Mouse (Mus musculus) thymus, postnatal 14 days (tissue): Measurements from ENCODE around the gene 4930435E12Rik.
A peak's percentile ranks its signal among the peaks of the same experiment; 100 is the strongest.
"Not testable (repeated sequence)": the region's sequence is repeated elsewhere in the genome, so short reads cannot be mapped to it uniquely, and the experiment has no call there.

Experiments used
- DNase-seq: peaks from one replicate; pipeline ENCODE4 v3.0.0; 2021

Gene 4930435E12Rik

GRCm38 (mm10) chr16:38828649-38829048 is at the start of gene 4930435E12Rik:
Gene 4930435E12Rik, minus strand, starts transcription at chr16:38828749.
- DNase-seq, result no peak

GRCm38 (mm10) chr16:38874481-38874880 is 45.9 kb upstream of the 4930435E12Rik start:
- DNase-seq, result no peak

GRCm38 (mm10) chr16:38873231-38873630 is 44.7 kb upstream of the 4930435E12Rik start:
- DNase-seq, result no peak

GRCm38 (mm10) chr16:38864358-38864757 is 35.8 kb upstream of the 4930435E12Rik start:
- DNase-seq, result no peak

- no peak for DNase-seq
Observed at GRCm38 (mm10) chr16:38860548-38860947, 32.0 kb upstream of the 4930435E12Rik start.

GRCm38 (mm10) chr16:38858120-38858749 is 29.7 kb upstream of the 4930435E12Rik start:
- DNase-seq, result peak; percentile 14

GRCm38 (mm10) chr16:38812521-38812920 is 16.0 kb downstream of the 4930435E12Rik start:
- peak; percentile 64 for DNase-seq

- DNase-seq, result no peak
Observed at GRCm38 (mm10) chr16:38810196-38810595, 18.4 kb downstream of the 4930435E12Rik start.

- DNase-seq, result not testable (repeated sequence)
Observed at GRCm38 (mm10) chr16:38807796-38808195, 20.8 kb downstream of the 4930435E12Rik start.

GRCm38 (mm10) chr16:38800091-38800490 is 28.5 kb downstream of the 4930435E12Rik start, which contains the start of gene Upk1b:
Gene Upk1b, minus strand, starts transcription at chr16:38800328.
- peak; percentile 7 for DNase-seq

- DNase-seq, result no peak
Observed at GRCm38 (mm10) chr16:38798957-38799450, 29.5 kb downstream of the 4930435E12Rik start.

GRCm38 (mm10) chr16:38793120-38793519 is 35.4 kb downstream of the 4930435E12Rik start:
- DNase-seq, result no peak

- DNase-seq, result no peak
Observed at GRCm38 (mm10) chr16:38789966-38790365, 38.6 kb downstream of the 4930435E12Rik start.

GRCm38 (mm10) chr16:38789016-38789415 is 39.5 kb downstream of the 4930435E12Rik start:
- DNase-seq, result no peak

GRCm38 (mm10) chr16:38785301-38785700 is 43.2 kb downstream of the 4930435E12Rik start:
- DNase-seq, result no peak

GRCm38 (mm10) chr16:38782524-38783067 is 46.0 kb downstream of the 4930435E12Rik start:
- DNase-seq, result no peak

- no peak for DNase-seq
Observed at GRCm38 (mm10) chr16:38781946-38782345, 46.6 kb downstream of the 4930435E12Rik start.

GRCm38 (mm10) chr16:38780960-38781572 is 47.5 kb downstream of the 4930435E12Rik start:
- no peak for DNase-seq

- no peak for DNase-seq
Observed at GRCm38 (mm10) chr16:38776342-38776741, 52.2 kb downstream of the 4930435E12Rik start.

- DNase-seq, result no peak
Observed at GRCm38 (mm10) chr16:38774964-38775746, 53.4 kb downstream of the 4930435E12Rik start.

- DNase-seq, result no peak
Observed at GRCm38 (mm10) chr16:38772906-38773496, 55.5 kb downstream of the 4930435E12Rik start.

- DNase-seq, result no peak
Observed at GRCm38 (mm10) chr16:38771145-38771544, 57.4 kb downstream of the 4930435E12Rik start.

GRCm38 (mm10) chr16:38769529-38769928 is 59.0 kb downstream of the 4930435E12Rik start:
- no peak for DNase-seq
